Mouse (Mus musculus): ENCODE data around the gene Mrpl18.
"Not testable (repeated sequence)": the region's sequence is repeated elsewhere in the genome, so short reads cannot be mapped to it uniquely, and the experiment has no call there.

Gene Mrpl18

DNA sequence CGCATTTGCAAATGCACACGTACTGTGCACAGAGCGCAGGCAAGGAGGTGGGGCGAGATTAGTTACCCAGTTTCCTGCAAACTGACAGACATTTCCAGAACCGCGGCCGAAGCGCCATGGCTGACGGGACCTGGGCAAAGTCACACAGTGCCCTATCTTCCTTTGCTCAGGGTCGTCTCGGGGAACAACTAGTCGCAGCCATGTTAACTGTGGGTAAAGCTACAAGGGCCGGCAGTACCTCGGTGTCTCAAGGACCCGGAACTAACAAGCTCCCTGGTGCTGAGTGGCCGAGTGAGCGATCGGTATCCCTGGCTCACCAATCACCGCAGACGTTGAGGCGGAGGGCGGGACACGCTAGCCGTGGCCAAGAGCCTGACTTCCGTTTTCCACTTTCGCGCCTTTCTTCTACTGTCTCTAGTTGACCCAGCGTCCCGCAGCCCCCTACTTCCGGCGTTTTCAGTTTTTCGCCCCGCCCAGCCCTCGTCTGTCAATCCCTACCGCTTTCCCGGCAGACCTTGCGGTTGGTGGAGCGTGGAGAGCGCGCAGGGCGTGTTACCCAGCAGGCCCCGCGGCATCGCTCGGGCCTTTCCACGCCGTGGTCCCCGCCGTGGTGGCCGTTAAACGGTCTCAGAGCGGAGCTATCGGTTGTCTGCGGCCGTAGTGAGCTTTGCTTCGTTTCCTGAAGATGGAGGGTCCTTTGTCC lies at the start of gene Mrpl18:
Gene Mrpl18, minus strand, starts transcription at position 465 of the 703 bp plus-strand sequence.
- DNase-seq (ENCODE audit: low read depth, low spot score) = peak; percentile 99

DNA sequence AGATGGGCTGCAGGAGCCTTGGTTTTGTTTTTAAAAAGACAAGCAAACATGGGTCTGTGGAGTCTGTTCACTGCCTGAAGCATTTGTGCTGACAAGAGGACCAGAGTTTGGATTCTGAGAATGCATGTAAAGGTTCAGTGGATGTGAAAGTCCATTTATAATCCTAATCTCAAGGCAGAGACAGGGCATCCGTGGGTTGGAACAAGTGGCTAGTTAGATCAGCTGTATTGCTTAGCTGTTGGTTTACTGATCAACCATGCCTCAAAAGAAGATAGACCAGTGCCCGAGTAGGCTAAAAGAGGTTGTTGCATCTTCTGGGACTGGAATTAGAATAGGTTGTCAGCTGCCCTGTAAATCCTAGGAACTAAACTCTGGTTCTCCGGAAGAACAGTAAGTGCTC lies 47.3 kb upstream of the Mrpl18 start:
- DNase-seq (ENCODE audit: low read depth, low spot score) = no peak

DNA sequence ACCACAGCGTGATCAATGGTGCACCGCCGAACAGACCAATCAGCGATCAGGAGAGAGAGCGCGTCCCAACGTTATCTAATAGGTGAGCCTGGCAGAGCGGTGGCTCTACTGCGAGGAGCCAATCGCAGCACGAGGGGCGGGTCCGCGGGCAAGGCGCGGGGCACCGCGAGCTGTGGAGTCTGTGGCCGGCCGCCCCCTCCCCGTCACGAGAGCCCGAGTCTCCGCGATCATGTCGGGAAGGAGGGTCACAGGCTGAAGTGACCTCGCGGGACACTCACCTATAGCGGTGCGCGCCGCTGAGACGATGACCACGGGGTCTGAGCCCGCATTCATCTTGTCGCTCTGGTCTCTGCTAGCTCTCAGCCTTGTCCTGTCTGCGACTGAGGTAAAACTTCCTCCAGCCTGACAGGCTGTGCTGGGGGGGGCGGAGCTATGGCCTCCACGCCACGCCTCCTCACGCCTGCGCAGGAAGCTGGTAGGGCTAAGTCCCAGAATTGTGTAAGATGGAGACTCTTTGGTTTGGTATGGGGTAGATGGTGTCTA lies 44.3 kb upstream of the Mrpl18 start, which contains the start of gene Acat2:
Gene Acat2, minus strand, starts transcription at position 417 of the 543 bp plus-strand sequence.
- peak; percentile 95 for DNase-seq (ENCODE audit: low read depth, low spot score)

DNA sequence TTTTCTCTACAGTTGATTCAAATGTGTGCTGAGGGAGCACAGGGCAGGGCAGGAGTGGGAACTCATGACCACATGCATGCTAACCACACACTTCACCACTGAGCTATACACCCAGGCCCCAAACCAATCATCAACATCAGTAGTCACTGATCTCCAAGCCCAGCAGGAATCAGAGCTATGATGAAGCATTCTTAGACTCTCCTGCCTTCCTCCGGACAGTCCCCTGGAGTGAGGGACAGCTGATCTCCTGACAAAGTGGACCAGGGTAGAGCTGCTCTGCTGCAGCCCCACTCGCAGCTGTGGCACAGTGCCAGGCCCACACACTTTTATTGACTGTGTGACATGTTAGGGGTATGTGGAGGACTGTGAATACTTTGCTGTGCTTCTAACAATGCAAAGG lies 43.2 kb upstream of the Mrpl18 start:
- DNase-seq (ENCODE audit: low read depth, low spot score) = not testable (repeated sequence)

DNA sequence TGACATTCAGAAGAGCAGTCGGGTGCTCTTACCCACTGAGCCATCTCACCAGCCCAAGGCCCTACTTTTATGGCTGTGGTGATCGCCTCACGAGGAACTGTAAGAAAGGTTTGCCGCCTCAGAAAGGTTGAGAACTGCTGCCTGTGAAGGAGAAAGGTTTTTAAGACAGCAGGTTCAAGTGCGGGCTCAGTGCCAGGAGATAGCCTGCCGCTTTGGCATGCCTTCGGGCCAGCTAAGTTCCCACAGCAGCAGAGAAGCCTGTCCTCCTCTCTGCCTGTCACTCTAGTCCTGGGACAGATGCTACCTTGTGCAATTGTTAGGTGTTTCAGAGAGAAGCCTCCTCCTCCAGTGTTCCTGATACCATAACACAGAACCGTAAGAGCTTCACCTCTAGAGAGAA lies 40.5 kb upstream of the Mrpl18 start:
- DNase-seq (ENCODE audit: low read depth, low spot score) = no peak

DNA sequence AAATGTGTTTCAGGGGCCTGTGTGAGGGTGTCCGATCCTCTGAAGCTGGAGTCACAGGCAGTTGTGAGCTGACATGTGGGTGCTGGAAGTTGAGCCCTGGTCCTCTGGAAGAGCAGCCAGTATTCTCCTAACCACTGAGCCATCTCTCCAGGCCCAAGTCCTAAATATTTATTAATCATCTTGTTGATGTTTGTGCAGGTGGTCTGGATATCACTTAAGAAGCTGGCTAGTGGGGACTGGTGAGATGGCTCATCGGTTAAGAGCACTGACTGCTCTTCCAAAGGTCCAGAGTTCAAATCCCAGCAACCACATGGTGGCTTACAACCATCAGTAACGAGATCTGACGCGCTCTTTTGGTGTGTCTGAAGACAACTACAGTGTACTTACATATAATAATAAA lies 33.5 kb upstream of the Mrpl18 start:
- DNase-seq (ENCODE audit: low read depth, low spot score) = no peak

DNA sequence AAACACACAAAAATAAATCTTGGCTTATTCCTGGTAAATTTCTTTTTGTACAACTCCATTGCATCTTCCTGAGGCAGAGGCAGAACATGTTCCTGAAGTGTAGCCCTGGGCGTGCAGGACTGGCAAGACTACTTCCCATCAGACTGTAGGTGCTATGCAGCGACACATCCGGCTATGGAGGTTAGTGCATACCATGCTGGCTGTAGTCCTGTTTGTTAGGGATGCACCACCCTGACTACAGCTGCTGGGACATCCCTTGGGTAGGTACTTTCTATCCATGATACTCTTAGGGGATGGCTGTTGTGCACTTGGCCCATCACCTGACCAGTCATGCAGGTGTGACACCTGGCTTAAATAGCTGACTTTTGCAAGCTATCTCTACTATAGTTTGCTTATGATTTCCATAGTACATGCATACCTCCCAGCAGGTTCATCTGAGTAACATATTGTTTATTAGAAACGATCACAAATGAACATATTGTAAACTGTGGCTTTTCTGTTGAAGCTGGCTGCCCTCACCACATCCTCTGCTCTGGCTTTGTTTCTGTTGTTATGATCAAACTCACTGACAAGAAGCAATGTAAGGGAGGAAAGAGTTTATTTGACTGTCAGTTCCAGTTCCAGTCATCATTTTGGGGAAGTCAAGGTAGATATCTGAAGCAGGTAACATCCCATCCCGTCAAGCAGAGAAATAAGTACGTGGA lies 26.5 kb upstream of the Mrpl18 start:
- no peak for DNase-seq (ENCODE audit: low read depth, low spot score)

DNA sequence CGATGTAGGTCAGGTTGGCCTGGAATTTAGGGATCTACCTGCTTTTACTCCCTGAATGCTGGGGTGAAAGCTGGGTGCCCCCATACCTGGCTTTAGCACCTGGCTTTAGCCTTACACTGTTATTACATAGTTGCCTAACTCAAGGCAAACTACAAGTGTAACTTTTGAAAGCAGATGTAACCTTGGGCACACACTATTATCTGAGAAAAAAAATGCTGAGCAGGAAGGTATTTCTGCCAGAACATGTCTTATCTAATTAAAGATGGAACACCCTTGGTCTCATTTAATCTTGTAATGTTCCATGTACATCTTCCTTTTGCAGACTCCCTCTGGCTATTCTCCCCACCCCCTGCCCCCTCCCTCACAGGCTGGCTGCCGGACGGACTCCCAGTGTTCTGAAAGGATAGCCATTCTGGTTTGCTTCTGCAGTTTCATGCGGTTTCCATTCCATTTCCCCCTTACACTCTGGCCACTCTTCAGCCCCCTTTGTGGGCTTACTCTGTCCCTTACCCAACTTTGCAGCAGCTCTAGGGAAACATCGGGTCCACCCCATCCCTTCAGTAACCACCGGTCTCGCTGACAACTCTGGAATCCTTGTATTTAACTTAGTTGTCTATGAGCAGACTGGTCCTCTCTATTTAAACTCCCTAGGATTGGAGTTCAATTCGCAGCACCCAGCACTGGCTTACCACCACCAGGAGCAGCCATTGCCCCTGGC lies 25.6 kb upstream of the Mrpl18 start:
- no peak for DNase-seq (ENCODE audit: low read depth, low spot score)

DNA sequence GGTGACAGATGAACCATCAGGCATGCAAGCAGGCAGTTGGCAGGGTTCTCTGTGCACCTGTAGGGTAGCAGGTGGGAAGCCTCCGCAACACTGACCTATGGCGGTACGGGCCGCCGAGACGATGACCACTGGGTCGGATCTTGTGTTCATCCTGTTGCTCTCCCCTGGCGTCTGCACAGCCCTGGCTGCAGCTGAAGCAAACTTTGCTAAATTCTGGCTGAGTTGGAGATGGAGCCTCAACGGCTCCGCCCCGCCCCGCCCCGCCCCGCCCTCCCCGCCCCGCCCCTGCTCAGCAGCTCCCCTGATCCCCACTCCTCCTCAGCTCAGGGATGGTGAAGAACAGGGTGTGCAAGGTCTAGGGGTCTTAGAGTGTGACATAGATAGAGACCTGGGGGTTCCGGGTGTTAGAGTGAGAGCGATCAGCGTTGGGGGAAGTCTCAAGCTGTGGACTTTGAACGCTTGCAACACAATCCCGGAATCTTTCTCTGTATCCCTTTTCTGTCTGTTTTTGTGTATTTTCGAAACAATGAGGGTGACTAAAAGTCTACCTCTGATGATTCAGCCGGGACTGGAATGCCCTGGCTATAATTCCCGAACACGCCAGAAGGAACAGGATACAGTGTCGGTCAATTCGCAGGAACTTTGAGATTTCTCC lies 24.1 kb upstream of the Mrpl18 start, which contains the start of gene Acat3:
Gene Acat3, minus strand, starts transcription at position 450 of the 655 bp plus-strand sequence.
- DNase-seq (ENCODE audit: low read depth, low spot score) = no peak

DNA sequence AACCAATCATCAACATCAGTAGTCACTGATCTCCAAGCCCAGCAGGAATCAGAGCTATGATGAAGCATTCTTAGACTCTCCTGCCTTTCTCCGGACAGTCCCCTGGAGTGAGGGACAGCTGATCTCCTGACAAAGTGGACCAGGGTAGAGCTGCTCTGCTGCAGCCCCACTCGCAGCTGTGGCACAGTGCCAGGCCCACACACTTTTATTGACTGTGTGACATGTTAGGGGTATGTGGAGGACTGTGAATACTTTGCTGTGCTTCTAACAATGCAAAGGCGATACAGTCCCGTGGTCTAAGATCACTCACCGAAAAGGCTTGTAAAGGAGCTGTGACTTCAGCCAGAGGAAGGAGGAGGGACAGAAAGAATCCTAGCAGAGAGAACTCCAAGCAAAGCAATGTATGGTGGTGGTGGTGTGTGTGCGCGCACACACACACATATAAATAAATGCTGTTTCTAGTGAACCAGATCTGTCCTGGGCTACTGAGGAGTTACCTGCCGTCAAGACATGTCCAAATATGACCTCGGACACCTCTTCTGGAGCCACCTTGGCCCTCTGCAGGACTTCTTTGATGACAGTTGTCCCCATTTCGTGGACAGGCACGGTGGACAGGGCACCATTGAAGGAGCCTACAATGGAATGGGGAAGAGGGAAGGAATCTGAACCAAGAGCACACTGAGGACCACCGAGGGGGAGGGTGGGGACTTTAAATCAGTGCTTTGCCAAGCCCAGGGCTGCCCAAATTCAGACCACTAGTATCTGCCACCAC lies 23.4 kb upstream of the Mrpl18 start:
- DNase-seq (ENCODE audit: low read depth, low spot score) = not testable (repeated sequence)

DNA sequence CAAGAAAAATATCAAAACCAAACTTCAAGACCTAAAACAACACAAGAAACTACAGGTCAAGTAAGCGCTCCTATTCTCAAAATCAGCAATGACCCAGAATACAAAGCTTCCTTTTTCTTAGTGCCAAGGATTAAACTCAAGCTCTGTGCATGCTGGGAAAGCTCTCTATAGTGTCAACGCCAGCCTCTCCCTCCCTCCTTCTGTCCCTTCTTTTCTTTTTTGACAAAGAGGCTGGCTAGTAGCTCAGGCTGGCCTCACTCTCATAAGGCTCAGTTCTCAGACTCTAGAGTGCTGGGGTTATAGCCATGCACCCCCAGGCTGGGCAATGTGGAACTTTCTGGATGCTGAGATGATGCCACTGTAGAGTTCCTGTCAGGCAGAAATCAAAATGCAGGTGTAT lies 21.9 kb upstream of the Mrpl18 start:
- DNase-seq (ENCODE audit: low read depth, low spot score) = no peak

DNA sequence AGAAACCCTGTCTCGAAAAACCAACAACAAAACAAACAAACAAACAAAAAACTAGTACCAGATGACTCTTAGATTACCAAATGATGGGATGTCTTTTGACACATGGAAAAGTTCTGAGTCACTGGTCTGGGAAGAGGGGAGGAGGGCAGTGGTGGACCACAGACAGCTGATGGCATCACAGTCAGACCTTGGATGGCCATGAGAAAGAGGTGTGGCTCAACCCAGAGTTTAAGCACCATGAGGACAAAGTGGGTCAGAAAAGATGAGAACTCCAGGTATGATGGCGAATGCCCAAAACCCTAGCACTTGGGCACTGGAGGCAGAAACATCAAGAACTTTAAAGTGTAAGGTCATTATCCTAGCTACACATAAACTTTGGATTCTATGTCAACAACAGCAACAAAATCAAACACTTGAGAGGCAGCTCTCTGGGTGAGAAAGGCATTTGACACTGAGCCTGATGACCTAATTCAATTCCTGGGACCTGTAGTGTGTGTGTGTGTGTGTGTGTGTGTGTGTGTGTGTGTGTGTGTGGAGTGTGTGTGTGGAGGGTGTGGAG lies 21.3 kb upstream of the Mrpl18 start:
- DNase-seq (ENCODE audit: low read depth, low spot score) = no peak

DNA sequence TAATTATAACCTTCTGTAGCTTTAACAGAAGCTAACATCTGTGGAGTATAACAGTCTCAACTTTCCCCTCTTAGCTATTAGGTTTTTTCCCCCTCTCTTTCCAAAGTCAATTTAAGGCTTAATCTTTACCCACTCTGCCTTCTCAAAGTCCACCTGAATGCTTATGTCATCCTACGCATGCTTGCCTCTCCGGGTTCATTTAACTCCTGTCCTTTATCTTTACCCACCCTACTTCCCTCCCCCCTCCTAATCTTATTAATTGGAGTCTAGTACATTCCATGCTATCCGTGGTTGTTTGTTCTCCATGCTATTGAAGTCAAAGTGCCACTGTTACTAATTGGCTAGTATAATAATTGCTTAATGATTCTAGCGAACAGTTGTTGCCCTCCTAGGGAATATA lies 19.6 kb upstream of the Mrpl18 start:
- DNase-seq (ENCODE audit: low read depth, low spot score) = no peak

DNA sequence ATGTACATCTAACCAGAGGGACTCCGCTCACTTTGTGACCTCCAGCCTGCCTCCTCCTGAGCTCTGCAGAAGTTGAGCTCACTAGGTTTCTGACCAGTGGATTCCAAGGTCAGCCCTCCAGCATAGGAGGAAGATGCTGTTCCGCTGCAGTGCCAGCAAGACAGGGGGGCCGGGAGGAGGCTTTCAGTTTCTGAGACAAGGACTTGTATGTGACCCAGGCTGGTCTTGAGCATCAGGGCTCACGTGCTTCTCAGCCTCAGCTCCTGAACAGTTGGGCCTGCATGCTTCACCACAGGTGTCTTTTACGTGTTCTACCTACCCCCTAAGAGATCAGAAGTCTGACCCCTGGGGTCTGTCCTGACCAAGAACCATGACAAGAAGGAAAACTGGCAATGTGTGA lies 15.4 kb upstream of the Mrpl18 start:
- not testable (repeated sequence) for DNase-seq (ENCODE audit: low read depth, low spot score)

DNA sequence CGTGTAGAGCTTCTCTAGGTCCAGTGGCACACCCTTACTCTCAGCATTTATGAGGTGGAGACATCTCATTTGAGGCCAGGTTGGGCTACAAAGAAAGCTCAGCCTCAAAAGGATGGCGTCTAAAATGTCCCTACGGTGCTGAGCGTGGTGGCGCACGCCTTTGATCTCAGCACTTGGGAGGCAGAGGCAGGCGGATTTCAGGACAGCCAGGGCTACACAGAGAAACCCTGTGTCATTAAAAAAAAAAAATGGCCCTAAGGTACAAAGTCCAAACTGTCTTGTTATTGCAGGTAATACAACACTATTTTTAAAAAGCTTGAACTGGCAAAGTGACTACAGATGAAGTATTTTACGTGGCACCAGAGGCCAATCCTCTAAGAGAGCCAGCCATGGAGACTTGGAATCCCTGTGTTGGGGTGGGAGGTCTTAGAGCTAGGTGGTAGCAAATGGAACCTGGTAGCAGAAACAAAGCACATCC lies 9.6 kb upstream of the Mrpl18 start:
- DNase-seq (ENCODE audit: low read depth, low spot score) = no peak

DNA sequence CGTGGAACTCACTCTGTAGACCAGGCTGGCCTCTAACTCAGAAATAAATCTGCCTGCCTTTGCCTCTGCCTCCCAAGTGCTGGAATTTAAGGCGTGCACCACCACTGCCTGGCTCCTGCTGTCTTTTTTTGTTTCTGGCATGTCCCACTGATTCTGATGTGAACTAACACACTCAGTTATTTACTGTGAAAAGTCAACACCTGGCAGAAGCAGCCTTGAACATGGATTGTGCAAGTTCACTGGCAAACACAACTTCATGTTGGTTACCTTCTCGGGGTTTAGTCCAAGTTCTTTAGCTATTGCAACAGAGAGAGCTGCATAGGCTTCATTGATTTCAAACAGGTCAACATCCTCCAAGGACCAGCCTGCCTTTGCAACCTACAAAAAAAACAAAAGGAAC lies 8.9 kb upstream of the Mrpl18 start:
- no peak for DNase-seq (ENCODE audit: low read depth, low spot score)

DNA sequence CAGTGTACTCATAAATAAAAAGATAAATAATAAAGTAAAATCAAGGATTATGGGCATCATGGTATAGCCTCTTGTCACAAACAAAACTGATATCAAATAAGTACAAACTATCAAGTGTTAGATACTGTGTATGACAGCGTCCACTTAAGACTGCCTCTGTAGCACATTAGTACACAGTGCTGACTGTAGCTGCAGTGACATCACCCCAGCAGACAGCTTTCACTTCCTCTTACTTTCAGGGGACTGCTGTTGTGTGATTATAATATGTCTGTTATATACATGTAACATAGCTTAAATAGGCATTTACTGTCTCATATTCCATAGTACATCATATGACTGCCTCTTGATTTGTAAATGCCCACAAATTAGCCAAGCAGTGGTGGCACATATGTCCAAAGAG lies 4.9 kb upstream of the Mrpl18 start:
- no peak for DNase-seq (ENCODE audit: low read depth, low spot score)

DNA sequence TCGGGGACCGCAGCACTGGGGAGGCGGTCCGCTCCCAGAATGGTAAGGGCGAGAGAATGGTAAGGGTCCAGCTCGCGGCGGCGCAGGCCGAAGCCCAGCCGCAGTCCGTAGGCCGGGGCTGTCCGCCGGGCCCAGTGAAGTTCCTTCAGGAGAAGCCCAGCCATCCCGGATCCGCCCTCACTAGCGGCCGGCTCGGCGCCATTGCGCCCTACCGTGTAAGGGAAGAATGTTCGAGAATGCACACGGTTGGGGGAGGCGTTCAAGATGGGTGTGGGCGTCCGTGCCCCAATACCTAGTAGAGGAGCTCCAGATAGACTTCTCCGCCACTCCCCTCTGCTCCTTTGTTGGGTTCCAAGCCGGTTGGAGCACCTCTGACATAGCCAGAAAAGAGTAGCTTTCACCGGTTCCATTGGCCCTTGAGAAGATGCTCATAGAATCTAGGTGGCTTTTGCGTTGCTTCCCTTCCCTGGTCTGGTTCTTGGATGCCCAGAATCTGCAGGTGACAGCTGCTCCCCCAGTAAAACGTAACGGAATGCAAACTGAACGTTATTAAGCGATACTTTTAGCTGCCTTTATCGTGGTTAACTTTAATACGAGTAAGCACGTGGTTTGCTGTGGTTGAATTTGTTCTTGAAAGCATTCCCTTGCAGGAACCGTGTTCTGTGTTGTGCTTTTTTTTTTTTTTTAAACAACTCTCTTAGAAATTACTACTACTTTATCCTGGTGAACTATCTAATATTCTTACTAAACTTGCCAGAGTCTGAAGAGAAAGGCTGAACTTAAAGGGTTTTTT lies 639 bp upstream of the Mrpl18 start:
- peak; percentile 41 for DNase-seq (ENCODE audit: low read depth, low spot score)

DNA sequence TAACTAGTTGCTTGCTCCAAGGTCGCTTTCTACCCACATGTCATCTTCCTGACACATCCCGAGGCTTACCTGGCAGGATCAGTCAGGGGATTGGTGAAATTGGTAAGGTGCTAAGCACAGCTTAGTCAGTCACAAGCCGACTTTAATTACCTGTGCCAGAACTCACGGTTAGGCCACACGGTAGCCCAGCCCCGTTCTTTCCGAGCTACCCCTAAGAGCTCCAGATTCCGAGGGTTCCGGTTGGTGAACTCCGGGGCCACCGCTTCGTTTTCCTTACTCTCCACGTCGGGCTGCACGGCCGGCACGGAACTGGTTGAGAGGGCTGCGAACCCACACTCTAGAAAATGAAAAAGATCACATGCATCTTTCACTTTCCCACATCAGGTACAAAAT lies 661 bp downstream of the Mrpl18 start, which contains the start of gene Tcp1:
Gene Tcp1, plus strand, starts transcription at position 214 of the 393 bp plus-strand sequence.
- DNase-seq (ENCODE audit: low read depth, low spot score) = no peak

DNA sequence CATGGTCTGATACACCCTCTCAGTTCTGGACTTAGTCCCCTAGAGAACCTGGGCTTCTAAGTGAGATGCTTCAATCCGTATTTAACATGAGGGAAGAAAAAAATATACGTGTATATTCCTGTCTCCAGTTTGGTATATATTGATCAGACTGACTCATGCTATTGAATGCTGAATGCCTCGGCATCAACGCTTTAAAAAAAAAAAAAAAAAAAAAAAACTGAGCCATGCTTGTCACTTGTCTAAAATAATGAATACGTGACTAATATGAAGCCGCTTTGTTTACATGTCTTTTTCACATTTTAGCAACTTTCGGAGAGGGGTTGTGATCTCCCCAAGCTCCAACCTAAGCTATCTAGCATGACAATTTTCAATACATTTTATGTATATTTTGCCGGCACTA lies 5.8 kb downstream of the Mrpl18 start:
- DNase-seq (ENCODE audit: low read depth, low spot score) = no peak
